Mouse (Mus musculus) hindbrain, embryonic 15.5 days (tissue): Measurements from ENCODE around the gene Gm20388. TPM values are rescaled to one million over a fixed set of nuclear protein-coding genes. Genes with fewer than 3 reads are reported as not detected.

ENCODE experiments used
- ATAC-seq: fragments of 200-750 bp; cut with Nextera tagmentation; 2 replicates; pipeline ENCODE4 v1.8.0; 2017; ENCODE audit warnings: low read depth, moderate number of reproducible peaks, moderate TSS enrichment; ENCODE audit not compliant: low FRiP score
- H3K27ac ChIP-seq: fragments of 300-500 bp; sonication (generic); replicated peaks from 2 replicates; pipeline ENCODE4 v1.5.1; 2015; ENCODE audit warnings: mild to moderate bottlenecking, inconsistent platforms
- H3K27me3 ChIP-seq: fragments of 300-500 bp; sonication (generic); 2 replicates; pipeline ENCODE4 v1.6.1; 2015; ENCODE audit warnings: control low read depth, inconsistent platforms
- H3K36me3 ChIP-seq: fragments of 300-500 bp; sonication (generic); 2 replicates; pipeline ENCODE4 v1.6.1; 2015; ENCODE audit warnings: control low read depth, inconsistent platforms
- H3K4me1 ChIP-seq: fragments of 300-500 bp; sonication (generic); replicated peaks from 2 replicates; pipeline ENCODE4 v1.6.1; 2015; ENCODE audit warnings: control low read depth, inconsistent platforms
- H3K4me2 ChIP-seq: fragments of 300-500 bp; sonication (generic); 2 replicates; pipeline ENCODE4 v1.6.1; 2015; ENCODE audit warnings: moderate library complexity, mild to moderate bottlenecking, inconsistent platforms
- H3K4me3 ChIP-seq: fragments of 300-500 bp; sonication (generic); 2 replicates; pipeline ENCODE4 v1.5.1; 2015; ENCODE audit warnings: mild to moderate bottlenecking, inconsistent platforms
- H3K9ac ChIP-seq: fragments of 300-500 bp; sonication (generic); 2 replicates; pipeline ENCODE4 v1.6.1; 2015; ENCODE audit warnings: inconsistent platforms
- H3K9me3 ChIP-seq: fragments of 300-500 bp; sonication (generic); 2 replicates; pipeline ENCODE4 v1.6.1; 2016; ENCODE audit warnings: control low read depth, inconsistent platforms
- WGBS: fragments of 180-500 bp; shearing (Covaris S2); methylation state at CpG from one replicate; pipeline ENCODE4 v1.1.7; 2015; 5-methylcytosine and 5-hydroxymethylcytosine counted together
- polyA plus RNA-seq: library from polyadenylated mRNA; unstranded; fragments of >200 nt; fragmentation: Nextera tagmentation; extraction: Ambion mirVana; gene quantifications from 2 replicates; pipeline ENCODE4 v1.2.1, GENCODE M21; 2015

Gm20388 gene
- polyA plus RNA-seq, 1 experiment from 2014 or later = 5.4 TPM

GRCm38 (mm10) chr8:122049266-122049665, 2138.6 kb downstream of the Gm20388 start:
- Histone ChIP-seq H3K4me1 (peaks cover 1% of the 10 kb centered on the region; the same call in 1 of the 2 replicates), H3K4me3 (no peak overlapping the region), H3K4me2 (no peak overlapping the region), H3K27me3 (no peaks in the 10 kb centered on the region), H3K36me3 (no peaks in the 10 kb centered on the region), H3K27ac (no peak overlapping the region), H3K9ac (no peak overlapping the region), H3K9me3 (no peaks in the 10 kb centered on the region)
- 95% methylated on average over 4 of the region's 4 CpGs for WGBS
- ATAC-seq = no peak

- 39% methylated on average over 2 of the region's 2 CpGs for WGBS
- no peaks in the 10 kb centered on the region for H3K27me3 ChIP-seq
- H3K9ac ChIP-seq = no peak overlapping the region
- ATAC-seq = no peak
- peaks cover 8% of the 10 kb centered on the region for H3K4me1 ChIP-seq
- no peaks in the 10 kb centered on the region for H3K9me3 ChIP-seq
- no peak overlapping the region for H3K4me3 ChIP-seq
- no peaks in the 10 kb centered on the region for H3K36me3 ChIP-seq
- no peak overlapping the region for H3K4me2 ChIP-seq
- H3K27ac ChIP-seq = no peak overlapping the region
These were observed 2139.3 kb downstream of the Gm20388 start for GRCm38 (mm10) chr8:122049923-122050322.

- H3K9me3 ChIP-seq = no peaks in the 10 kb centered on the region
- H3K4me1 ChIP-seq = peaks cover 14% of the 10 kb centered on the region
- ATAC-seq = no peak
- no peak overlapping the region for H3K4me2 ChIP-seq
- no peak overlapping the region for H3K4me3 ChIP-seq
- H3K36me3 ChIP-seq = no peaks in the 10 kb centered on the region
- H3K27me3 ChIP-seq = no peaks in the 10 kb centered on the region
- H3K27ac ChIP-seq = no peak overlapping the region
- no peak overlapping the region for H3K9ac ChIP-seq
- 88% methylated on average over 9 of the region's 9 CpGs for WGBS
These were observed 2140.0 kb downstream of the Gm20388 start for GRCm38 (mm10) chr8:122050620-122051019.

GRCm38 (mm10) chr8:122055321-122055720, 2144.7 kb downstream of the Gm20388 start:
- 50% methylated on average over 10 of the region's 10 CpGs for WGBS
- no peaks in the 10 kb centered on the region for H3K36me3 ChIP-seq
- no peak overlapping the region for H3K4me3 ChIP-seq
- H3K9me3 ChIP-seq = no peaks in the 10 kb centered on the region
- H3K27me3 ChIP-seq = no peaks in the 10 kb centered on the region
- no peak overlapping the region for H3K27ac ChIP-seq
- H3K9ac ChIP-seq = no peak overlapping the region
- peaks cover 14% of the 10 kb centered on the region for H3K4me1 ChIP-seq
- H3K4me2 ChIP-seq = no peak overlapping the region
- ATAC-seq = no peak

GRCm38 (mm10) chr8:122056113-122056512, 2145.5 kb downstream of the Gm20388 start:
- Histone ChIP-seq H3K9ac (no peak overlapping the region), H3K27ac (no peak overlapping the region), H3K4me1 (peaks cover 14% of the 10 kb centered on the region), H3K27me3 (no peaks in the 10 kb centered on the region), H3K4me3 (no peak overlapping the region), H3K9me3 (no peaks in the 10 kb centered on the region), H3K4me2 (no peak overlapping the region), H3K36me3 (no peaks in the 10 kb centered on the region)
- no peak for ATAC-seq
- WGBS = 38% methylated on average over 1 of the region's 1 CpGs

GRCm38 (mm10) chr8:122056882-122057281, 2146.2 kb downstream of the Gm20388 start:
- WGBS = 78% methylated on average over 7 of the region's 7 CpGs
- no peaks in the 10 kb centered on the region for H3K27me3 ChIP-seq
- peaks cover 14% of the 10 kb centered on the region for H3K4me1 ChIP-seq
- H3K4me3 ChIP-seq = no peak overlapping the region
- no peaks in the 10 kb centered on the region for H3K36me3 ChIP-seq
- no peak overlapping the region for H3K4me2 ChIP-seq
- no peak for ATAC-seq
- H3K9me3 ChIP-seq = no peaks in the 10 kb centered on the region
- no peak overlapping the region for H3K9ac ChIP-seq
- no peak overlapping the region for H3K27ac ChIP-seq

- Histone ChIP-seq H3K9ac (no peak overlapping the region), H3K4me2 (no peak overlapping the region), H3K27ac (no peak overlapping the region), H3K4me1 (peaks cover 14% of the 10 kb centered on the region), H3K36me3 (no peaks in the 10 kb centered on the region), H3K4me3 (no peak overlapping the region), H3K27me3 (no peaks in the 10 kb centered on the region), H3K9me3 (no peaks in the 10 kb centered on the region)
- ATAC-seq = no peak
- WGBS = 54% methylated on average over 9 of the region's 9 CpGs
These were observed 2147.9 kb downstream of the Gm20388 start for GRCm38 (mm10) chr8:122058510-122058909.

GRCm38 (mm10) chr8:122058951-122059350, 2148.3 kb downstream of the Gm20388 start:
- 76% methylated on average over 8 of the region's 8 CpGs for WGBS
- peaks cover 14% of the 10 kb centered on the region for H3K4me1 ChIP-seq
- no peak overlapping the region for H3K9ac ChIP-seq
- no peaks in the 10 kb centered on the region for H3K36me3 ChIP-seq
- H3K4me3 ChIP-seq = no peak overlapping the region
- H3K27ac ChIP-seq = no peak overlapping the region
- H3K27me3 ChIP-seq = no peaks in the 10 kb centered on the region
- no peak for ATAC-seq
- H3K9me3 ChIP-seq = no peaks in the 10 kb centered on the region
- H3K4me2 ChIP-seq = no peak overlapping the region

GRCm38 (mm10) chr8:122062508-122063223, 2152.0 kb downstream of the Gm20388 start:
- Histone ChIP-seq H3K9ac (no peak overlapping the region), H3K36me3 (no peaks in the 10 kb centered on the region), H3K9me3 (no peaks in the 10 kb centered on the region), H3K27me3 (no peaks in the 10 kb centered on the region), H3K4me2 (no peak overlapping the region), H3K27ac (no peak overlapping the region), H3K4me1 (no peaks in the 10 kb centered on the region), H3K4me3 (no peak overlapping the region)
- WGBS = 86% methylated on average over 12 of the region's 12 CpGs
- no peak for ATAC-seq

- H3K36me3 ChIP-seq = no peaks in the 10 kb centered on the region
- H3K4me3 ChIP-seq = no peak overlapping the region
- H3K9me3 ChIP-seq = no peaks in the 10 kb centered on the region
- no peak overlapping the region for H3K4me2 ChIP-seq
- H3K9ac ChIP-seq = no peak overlapping the region
- 72% methylated on average over 7 of the region's 7 CpGs for WGBS
- no peak overlapping the region for H3K27ac ChIP-seq
- ATAC-seq = no peak
- H3K4me1 ChIP-seq = no peaks in the 10 kb centered on the region
- H3K27me3 ChIP-seq = no peaks in the 10 kb centered on the region
These were observed 2153.7 kb downstream of the Gm20388 start for GRCm38 (mm10) chr8:122064353-122064752.

GRCm38 (mm10) chr8:122067783-122068505, 2157.3 kb downstream of the Gm20388 start:
- H3K36me3 ChIP-seq = no peaks in the 10 kb centered on the region
- no peak overlapping the region for H3K4me2 ChIP-seq
- no peaks in the 10 kb centered on the region for H3K27me3 ChIP-seq
- H3K27ac ChIP-seq = no peak overlapping the region
- H3K9me3 ChIP-seq = no peaks in the 10 kb centered on the region
- no peak for ATAC-seq
- WGBS = 47% methylated on average over 15 of the region's 15 CpGs
- no peak overlapping the region for H3K4me3 ChIP-seq
- no peak overlapping the region for H3K9ac ChIP-seq
- H3K4me1 ChIP-seq = no peaks in the 10 kb centered on the region

GRCm38 (mm10) chr8:122068609-122069008, 2158.0 kb downstream of the Gm20388 start:
- Histone ChIP-seq H3K4me3 (no peak overlapping the region), H3K4me1 (no peaks in the 10 kb centered on the region), H3K9ac (no peak overlapping the region), H3K27me3 (no peaks in the 10 kb centered on the region), H3K27ac (no peak overlapping the region), H3K4me2 (no peak overlapping the region), H3K36me3 (no peaks in the 10 kb centered on the region), H3K9me3 (no peaks in the 10 kb centered on the region)
- no peak for ATAC-seq
- 85% methylated on average over 13 of the region's 13 CpGs for WGBS
